Mouse (Mus musculus) testis, adult 2 months (tissue): ENCODE measurements at regions not wholly inside any gene's neighbourhood (a gene's known extent, or its start where the extent isn't known, plus 50 kb on each side); places are given as distances from the start of the nearest gene placed in this dataset.

Experiments
- CTCF ChIP-seq: fragments of 200-500 bp; IDR thresholded peaks from 2 replicates; pipeline ENCODE4 v1.5.1; 2012; ENCODE audit warnings: low read depth, mild to moderate bottlenecking, inconsistent platforms, low read length, moderate library complexity; ENCODE audit not compliant: control insufficient read depth, insufficient read depth, insufficient replicate concordance
- POLR2A ChIP-seq: fragments of 200-500 bp; IDR thresholded peaks from 2 replicates; pipeline ENCODE4 v1.6.1; 2012; ENCODE audit warnings: low read depth, mild to moderate bottlenecking, inconsistent platforms, low read length, moderate library complexity; ENCODE audit not compliant: control insufficient read depth

- TF ChIP-seq CTCF (no peak), POLR2A (no peak)
Measured at GRCm38 (mm10) chrX:93006681-93007080, 279.6 kb upstream of the Arx start.
